Mouse (Mus musculus): Measurements from ENCODE around the gene Egfl8.

Egfl8 gene

DNA sequence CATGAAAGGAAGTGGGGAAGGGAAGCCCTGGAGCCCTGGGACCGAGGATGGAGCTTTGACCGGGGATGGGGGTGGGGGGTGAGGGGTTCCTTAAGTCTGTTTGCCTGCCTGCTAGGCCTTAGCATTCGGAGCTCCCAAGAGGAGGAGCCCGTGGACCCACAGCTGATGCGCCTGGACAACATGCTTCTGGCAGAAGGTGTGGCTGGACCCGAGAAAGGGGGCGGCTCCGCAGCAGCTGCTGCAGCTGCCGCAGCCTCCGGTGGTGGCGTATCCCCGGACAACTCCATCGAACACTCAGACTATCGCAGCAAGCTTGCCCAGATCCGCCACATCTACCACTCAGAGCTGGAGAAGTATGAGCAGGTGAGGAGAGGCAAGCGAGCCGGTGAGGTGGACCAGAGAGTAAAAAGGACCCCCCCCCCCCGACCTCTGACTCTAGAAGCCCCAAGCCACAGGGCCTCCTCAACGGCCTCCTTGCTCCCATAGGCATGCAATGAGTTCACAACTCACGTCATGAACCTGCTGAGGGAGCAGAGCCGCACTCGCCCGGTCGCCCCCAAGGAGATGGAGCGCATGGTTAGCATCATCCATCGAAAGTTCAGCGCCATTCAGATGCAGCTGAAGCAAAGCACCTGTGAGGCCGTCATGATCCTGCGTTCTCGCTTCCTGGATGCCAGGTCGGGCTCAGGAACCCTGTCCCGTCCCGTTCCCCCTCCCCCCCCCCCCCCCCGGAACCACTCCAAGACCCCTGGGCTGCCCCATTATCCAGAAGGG lies 21.8 kb downstream of the Egfl8 start:
- DNase-seq, result peak in 1 of 2 experiments; percentile 31

DNA sequence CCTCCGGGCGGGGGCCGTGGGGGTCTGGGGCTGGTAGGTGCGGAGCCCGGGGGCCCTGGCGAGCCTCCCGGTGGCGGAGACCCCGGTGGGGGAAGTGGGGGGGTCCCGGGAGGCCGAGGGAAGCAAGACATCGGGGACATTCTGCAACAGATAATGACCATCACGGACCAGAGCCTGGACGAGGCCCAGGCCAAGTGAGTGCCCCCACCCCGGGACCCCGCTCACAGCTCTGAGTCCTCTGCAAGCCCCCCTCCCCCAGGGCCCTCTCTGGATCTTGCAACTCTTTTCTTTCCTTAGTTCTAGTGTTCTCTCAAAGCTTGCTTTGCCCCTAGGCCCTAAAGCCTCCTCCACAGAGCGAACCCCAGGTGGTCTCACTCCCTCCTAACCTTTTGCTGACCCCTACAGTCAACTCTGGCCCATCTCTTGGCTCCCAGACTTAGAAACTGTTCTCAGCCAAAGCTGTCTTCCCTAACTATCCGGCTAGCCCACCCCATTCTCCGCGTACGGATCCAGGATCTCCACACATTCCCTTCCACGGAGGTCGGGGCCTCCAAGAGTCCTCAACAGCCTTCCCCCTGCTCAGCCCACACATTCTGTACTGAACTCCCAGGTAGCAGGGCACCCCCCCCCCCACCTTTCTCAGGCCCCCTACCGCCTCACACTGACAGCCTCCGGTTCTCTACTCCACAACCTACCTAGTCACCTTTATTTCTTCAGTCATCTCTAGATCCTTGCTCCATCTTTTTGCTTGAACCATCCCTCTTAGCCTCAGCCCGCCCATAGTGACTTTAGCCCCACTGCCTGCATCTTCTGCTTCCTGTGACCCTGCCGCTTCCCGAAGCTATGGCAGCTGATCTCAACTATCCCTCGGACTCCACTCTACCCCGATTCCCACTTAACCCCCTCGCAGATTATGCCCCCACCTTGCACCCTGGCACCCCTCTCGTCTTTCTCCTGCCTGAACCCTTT lies 22.9 kb downstream of the Egfl8 start:
- DNase-seq, result peak; percentile 57 to 60

DNA sequence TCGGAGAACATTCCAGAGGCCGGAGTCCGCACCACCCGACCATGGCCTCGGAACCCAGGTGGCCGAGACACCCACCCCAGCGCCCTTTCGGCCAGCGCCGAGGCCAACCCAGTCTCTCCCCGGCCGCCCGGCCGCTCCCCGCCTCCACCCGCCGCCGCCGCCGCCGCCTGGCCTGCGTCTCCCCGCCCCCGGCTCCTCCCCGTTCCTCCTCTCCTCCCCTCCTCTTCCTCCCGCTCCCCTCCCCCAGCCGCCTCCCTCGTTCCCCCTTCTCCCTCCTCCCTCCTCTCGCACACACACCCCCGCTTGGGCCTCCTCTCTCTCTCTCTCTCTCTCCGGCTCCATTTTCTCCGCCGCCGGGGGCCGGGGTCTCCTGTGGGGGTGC lies 23.8 kb downstream of the Egfl8 start:
- peak; percentile 84 to 96 for DNase-seq

DNA sequence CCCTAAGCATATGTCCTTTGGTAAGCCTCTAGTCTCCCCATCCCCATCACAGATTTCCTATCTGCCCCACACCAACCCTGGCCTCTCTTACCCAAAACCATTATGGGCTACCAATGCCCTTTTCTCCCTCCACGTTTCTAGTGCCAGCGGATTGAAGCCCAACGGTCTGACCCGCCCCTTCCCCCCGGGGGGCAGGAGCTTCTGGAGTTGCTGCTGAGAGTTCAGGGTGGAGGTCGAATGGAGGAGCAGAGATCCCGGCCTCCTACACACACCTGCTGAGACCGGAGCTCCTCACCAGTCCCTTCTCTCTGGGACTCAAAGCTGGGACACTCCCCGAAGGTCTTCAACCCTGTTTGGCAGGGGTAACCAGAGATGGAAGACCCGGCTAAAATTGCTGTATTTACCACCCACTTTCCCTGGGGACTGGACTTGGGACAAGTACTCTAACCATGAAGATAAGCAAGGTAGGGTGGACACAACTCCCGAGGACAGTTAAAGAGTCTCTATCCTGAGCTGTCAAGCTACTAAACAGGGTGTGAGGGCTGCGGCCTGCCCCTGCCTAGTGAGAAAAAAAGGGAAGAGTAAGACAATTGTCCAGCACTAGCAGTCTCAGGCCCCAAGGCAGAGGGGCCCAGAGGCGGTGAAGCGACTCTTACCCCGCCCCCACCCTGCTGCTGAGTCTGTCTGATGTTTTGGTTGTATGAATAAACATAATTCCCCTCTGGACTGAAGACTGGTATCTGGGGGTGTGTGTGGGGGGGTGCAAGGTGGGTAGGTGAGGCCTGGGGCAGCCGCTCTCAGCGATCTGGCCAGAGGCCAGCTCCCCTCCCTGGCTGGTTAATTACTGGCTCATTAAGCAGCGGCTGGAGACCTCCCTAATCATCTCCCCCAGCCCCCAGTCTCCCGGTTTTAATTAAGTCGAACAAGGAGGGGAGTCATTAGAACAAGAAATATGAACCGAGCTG lies 24.5 kb downstream of the Egfl8 start, which contains the start of gene Pbx2:
Pbx2 (plus strand) TSS at position 238 of the 965 bp plus-strand sequence.
- peak in 1 of 2 experiments; percentile 37 for DNase-seq

DNA sequence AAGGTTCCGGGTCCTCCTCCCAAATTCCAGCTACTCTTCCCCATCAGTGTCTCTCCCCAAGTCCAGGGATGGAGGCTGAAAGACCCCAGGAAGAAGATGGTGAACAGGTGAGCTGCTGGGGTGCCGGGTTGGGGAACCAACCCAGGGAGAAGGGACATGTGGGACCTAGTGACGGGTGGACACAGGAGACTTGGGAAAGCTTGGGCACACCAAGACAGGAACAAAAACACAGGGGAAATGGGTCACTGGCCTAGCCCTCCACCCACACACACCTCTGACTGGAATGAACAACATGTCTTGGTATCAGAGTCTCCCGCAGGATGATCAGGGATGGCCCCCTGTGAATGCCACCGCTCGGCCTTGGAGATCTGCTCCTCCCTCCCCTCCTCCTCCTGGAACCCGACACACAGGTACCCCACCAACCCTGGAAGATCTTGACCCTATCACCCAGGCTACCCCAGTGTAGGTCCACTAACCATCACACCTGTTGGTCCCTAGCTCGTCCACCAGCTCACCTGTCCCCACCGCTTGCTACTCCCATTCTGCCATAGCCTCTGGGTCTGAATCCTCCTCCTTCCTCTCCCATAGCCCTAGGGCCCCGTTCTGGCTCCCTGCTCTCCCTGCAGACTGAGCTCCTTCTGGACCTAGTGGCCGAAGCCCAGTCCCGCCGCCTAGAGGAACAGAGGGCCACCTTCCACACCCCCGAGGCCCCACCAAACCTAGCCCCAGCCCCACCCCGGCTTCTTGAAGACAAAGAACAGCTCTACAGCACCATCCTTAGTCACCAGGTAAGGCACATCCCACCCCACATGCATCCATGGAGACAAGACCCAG lies 25.4 kb downstream of the Egfl8 start:
- no peak for DNase-seq

DNA sequence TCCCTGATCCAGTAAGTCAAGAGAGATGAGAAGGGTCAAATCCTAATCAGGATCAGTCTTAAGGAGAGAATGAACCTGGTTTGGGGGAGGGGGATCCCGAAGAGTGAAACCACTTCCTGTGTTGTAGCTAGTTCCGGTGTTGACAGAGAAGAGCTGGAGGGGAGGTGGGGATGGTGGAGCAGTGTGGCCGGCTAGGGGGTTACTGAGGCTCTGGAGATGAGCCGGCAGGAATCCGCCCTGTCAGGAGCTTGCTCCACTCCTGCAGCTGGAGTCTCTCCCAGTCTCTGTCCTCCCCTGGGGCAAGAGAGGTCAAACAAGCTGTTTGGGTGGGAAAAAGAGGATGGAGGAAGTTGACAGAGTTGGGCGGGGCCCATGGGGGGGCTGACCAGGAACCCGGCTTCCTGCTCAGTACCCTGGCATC lies 26.1 kb downstream of the Egfl8 start, which contains the start of gene Gpsm3:
Gpsm3 (plus strand) TSS at position 126 of the 421 bp plus-strand sequence.
- DNase-seq, result no peak

DNA sequence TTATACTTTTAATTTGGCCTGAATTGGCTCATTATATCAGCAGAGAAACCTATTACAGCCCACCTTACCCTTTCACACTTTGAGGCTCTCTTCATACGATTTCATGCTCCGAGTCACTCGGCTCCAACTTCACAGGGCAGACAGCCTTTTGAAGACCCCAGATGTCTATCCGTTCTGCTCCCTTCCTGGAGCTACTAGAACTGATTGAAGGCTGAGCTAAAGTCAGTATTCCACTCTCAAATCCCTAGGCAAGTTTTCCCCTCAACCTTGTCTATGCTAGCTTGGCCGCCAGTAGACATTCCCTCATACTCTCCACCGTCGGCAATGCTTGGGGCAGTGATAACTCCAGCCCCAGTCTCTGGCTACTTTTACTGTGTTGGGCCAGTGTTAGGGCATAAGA lies 26.6 kb downstream of the Egfl8 start:
- no peak for DNase-seq

DNA sequence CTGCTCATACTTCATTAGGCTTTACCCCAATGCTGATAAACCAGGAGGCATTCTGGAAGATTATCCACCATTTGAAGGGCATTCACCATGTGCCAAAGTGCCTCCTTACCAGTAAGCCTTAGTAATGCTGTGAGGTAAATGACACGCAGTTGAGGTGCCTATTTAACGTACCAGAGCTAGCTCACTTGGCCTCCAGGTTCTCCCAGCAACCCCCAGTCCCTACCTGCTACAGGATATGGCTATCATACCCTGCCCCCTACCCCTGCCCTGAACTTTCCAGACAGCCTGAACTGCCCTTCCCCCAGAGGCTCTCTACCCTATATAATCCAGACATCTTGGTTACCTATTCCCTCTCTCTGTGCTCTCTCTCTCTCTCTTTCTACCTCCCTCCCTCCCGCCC lies 27.0 kb downstream of the Egfl8 start:
- DNase-seq, result no peak

DNA sequence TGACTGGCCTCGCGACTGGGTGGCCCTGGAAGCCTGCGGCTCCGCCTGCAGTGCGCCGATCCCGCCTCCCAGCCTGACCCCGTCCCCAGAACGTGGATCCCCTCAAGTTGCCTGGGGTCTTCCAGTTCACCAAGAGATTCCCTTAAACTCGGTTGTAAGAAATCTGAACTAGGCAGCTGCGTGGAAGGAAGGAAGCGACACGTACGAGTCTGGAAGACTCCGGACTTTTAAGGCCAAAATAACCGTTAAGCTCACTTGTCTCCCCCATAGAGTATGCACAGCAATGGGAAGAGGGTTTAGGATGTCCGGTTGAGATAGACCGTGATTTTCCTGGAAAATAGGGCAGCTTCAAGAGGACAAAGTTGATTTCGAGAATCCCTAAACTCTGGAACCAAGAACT lies 28.0 kb downstream of the Egfl8 start:
- DNase-seq, result no peak

DNA sequence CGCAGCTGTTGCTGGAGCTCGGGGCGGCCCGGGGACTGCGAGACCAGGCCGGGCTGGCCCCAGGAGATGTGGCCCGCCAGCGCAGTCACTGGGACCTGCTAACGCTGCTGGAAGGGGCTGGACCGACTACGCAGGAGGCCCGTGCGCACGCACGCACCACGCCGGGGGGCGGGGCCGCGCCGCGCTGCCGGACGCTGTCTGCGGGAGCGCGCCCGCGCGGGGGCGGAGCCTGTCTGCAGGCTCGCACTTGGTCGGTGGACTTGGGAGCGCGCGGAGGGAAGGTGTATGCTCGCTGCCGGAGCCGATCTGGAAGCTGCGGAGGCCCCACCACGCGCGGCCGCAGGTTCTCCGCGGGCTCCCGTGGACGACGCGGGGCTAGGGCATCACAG lies 28.4 kb downstream of the Egfl8 start:
- peak; percentile 99 for DNase-seq

DNA sequence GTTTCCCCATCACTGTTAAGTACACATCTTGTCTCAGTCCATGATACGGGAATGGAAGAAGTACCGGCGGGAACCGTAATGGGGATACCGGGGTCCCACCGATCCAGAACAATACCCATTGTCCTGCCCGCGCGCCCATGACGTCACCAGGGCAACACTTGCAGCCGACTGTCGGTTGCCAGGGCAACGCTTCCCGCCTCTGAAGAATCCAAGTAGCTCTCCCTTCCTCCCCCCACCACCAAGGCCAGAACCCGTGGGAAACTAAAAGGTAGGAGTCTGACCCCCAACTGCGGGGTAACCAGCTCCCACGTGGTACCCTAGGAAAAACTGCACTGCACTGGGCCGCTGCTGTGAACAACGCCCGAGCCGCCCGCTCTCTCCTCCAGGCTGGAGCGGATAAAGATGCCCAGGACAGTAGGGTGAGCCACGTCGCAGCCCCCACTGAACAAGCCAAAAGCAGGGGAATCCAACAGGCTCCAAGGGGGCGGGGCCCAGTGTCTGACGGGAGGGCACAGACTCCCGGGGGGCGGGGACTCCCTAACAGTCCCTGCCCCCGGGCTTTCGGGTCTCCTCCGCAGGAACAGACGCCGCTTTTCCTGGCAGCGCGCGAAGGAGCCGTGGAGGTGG lies 28.9 kb downstream of the Egfl8 start:
- peak; percentile 82 to 91 for DNase-seq

DNA sequence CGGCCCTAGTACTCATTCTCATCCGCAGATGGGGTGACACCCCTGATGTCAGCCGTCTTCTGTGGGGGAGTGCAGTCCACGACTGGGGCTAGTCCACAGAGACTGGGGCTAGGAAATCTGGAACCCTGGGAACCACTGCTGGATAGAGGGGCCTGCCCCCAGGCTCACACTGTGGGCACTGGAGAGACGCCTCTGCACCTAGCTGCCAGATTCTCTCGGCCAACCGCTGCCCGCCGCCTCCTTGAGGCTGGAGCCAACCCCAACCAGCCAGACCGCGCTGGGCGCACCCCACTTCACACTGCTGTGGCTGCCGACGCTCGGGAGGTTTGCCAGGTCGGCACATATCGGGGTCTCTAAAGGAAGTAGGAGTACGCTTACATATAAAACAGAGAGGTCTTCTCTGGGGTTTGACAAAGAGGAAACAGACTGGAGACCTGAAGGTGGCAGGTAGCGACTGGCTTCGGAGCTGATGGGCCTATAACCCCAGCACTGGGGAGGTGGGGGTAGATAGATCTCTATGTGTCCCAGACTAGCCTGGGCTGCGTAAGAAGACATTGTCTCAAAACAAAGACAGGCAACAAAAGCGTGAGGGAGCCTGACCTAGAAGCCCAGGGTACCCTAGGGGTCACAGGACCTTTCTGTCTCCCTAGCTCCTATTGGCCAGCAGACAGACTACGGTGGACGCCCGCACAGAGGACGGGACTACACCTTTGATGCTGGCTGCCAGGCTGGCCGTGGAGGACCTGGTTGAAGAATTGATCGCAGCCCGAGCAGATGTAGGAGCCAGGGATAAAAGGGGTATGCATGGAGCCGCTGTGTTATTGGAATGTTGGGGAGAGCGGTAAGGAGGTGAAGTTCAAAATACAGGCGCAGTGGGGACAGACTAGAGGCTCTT lies 29.6 kb downstream of the Egfl8 start:
- DNase-seq, result peak in 1 of 2 experiments; percentile 52

DNA sequence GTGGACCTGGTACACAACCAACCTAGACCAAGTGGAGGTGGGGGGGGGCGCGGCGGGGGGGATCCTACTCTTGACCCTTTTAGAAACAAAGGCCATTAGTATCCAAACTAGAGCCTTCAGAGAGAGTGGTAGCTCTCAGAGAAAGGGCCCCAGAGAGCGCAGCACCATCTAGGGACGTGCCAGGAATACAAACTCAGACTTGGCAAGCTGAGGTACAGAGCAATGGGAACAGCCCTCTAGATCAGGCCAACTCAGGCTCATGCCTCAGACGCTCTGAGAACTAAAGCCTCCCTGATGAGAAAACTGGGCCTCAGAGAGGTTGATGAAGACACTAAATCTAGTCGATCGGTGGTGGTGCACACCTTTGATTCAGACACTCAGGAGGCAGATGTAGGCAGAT lies 30.6 kb downstream of the Egfl8 start:
- DNase-seq, result no peak

DNA sequence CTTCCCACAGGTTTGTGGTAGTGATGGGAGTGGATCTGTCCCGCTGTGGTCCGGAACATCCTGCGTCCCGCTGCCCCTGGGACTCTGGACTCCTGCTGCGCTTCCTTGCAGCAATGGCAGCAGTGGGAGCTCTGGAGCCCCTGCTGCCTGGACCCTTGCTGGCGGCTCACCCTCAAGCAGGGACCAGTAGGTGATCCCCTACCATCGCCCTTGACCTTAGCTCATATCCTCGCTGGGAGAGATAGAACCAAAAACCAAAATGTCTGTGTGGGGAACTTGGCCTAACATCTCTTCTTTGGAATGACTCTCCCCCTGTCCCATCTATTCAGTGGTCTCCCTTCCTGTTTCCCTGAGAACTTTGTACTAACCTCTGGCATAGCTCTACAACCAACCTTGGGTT lies 32.0 kb downstream of the Egfl8 start:
- DNase-seq, result no peak

DNA sequence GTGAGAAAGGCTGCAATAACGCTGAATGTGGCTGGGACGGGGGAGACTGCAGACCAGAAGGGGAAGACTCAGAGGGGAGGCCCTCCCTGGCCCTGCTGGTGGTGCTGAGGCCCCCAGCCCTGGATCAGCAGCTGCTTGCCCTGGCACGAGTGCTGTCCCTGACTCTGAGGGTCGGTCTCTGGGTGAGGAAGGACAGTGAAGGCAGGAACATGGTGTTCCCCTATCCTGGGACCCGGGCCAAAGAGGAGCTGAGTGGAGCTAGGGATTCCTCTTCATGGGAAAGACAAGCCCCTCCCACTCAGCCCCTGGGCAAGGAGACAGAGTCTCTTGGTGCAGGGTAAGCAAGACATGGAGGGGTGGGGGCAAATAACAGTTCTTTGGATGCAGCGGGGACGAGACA lies 32.4 kb downstream of the Egfl8 start:
- DNase-seq, result peak in 1 of 2 experiments; percentile 34

DNA sequence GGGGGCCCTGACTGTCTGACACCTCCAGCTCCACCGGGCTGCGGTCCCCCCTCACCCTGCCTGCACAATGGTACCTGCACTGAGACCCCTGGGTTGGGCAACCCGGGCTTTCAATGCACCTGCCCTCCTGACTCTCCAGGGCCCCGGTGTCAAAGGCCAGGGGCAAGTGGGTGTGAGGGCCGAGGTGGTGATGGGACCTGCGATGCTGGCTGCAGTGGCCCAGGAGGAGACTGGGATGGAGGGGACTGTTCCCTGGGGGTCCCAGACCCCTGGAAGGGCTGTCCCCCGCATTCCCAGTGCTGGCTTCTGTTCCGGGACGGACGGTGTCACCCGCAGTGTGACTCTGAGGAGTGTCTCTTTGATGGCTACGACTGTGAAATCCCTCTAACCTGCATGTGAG lies 33.2 kb downstream of the Egfl8 start:
- no peak for DNase-seq

DNA sequence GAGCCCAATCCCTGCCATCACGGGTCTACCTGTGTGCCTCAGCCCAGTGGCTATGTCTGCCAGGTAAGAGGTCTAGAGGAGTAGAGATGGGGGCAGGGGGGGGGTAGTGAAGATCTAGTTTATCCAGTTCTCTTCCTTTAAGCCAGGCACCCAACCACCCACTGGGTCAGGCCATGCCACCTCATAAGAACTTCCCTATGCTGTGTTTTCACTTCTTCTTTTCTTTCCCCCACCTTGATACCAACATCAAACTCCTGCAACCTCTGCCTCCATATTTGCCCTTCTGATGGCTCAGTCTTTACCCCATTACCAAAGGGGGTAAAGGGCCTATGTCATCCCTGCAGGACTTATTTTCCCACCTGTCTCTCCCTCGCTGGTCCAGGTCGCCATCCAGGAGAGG lies 37.7 kb downstream of the Egfl8 start:
- no peak for DNase-seq

DNA sequence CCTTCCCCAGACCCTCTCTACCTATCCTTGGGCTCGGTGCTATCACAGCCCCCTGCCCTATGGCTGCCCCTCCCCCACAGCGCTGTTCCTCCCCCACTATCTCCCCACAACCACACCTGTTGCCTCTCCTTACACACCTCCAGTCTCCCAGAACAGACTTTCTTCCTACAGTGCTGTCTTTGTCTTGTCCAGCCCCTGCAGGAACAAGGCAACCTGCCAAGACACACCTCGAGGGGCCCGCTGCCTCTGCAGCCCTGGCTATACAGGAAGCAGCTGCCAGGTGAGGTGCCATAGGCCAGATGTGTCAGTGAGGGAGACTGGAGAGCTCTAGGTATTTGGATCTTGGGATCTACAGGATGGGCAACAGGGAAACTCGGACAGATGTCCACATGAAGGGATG lies 39.2 kb downstream of the Egfl8 start:
- DNase-seq, result no peak

DNA sequence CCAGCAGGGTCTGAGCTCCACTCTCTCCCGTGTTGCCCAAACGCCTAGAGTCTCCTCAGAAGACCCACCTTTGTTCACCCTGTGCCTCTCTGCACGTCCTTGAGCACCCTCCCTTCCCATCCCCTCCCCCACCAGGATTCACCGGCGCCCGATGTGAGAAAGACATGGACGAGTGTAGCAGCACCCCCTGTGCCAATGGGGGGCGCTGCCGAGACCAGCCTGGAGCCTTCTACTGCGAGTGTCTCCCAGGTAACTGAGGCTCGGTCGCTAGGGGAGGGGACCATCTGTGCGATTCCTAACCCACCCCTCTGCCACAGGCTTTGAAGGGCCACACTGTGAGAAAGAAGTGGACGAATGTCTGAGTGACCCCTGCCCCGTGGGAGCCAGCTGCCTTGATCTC lies 43.4 kb downstream of the Egfl8 start:
- DNase-seq, result peak in 1 of 2 experiments; percentile 36

DNA sequence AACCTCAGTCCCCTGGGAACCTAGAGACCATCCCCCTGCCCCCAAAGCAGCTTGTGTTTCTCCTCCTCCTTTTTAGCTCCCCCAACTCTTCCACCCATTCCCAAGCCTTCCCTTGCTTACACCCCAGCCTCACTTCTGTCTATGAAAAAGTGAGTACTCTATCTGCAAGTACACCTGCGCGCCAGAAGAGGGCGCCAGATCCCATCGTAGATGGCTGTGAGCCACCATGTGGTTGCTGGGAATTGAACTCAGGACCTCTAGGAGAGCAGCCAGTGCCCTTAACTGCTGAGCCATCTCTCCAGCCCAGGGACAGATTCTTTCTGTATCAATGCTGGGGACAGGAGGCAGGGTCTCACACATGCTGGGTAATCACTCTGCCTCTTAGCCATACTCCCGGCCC lies 43.9 kb downstream of the Egfl8 start:
- DNase-seq, result no peak
